Mouse (Mus musculus) right cerebral cortex, adult 2 months (tissue): ENCODE measurements around the gene Bphl.
A peak's percentile ranks its signal among the peaks of the same experiment; 100 is the strongest.

ENCODE experiments used
- DNase-seq, 2 experiments: peaks; one replicate each; pipeline ENCODE4 v3.0.0; 2021 to 2022; ENCODE audit warnings: low spot score in 2 of 2

Bphl gene

GRCm38 (mm10) chr13:34037172-34038055 lies at the start of gene Bphl:
TSS of gene Bphl (plus strand) at chr13:34037597.
- peak; percentile 92 to 96 for DNase-seq

DNA sequence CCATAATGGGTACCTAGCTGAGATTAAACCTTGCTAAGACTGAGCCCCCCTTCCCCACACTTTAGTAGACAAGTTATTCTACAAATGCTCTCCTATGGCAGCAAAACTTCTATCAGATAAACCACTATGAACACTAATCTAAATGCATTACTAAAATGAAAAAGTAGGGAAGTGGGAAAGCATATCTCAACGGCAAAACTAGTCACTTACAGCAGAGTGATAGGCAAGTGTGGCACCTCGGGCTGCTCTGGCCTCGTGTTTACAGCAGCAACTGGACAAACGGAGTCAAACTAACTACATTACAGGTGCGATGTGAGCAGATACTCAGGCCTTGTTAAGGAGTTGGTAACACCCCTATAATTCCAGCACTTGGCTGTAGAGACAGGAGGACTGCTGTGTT lies 47.8 kb upstream of the Bphl start:
- no peak for DNase-seq

- DNase-seq, result peak; percentile 77 to 81
Measured at GRCm38 (mm10) chr13:33995197-33995596, 42.2 kb upstream of the Bphl start.

GRCm38 (mm10) chr13:34002058-34003006 lies 35.1 kb upstream of the Bphl start, which contains the start of the genes Ripk1 and Serpinb6a:
TSS of gene Ripk1 (plus strand) at chr13:34002363.
TSS of gene Serpinb6a (minus strand) at chr13:34002794.
- DNase-seq, result peak; percentile 87 to 90

GRCm38 (mm10) chr13:34003058-34003457 lies 34.3 kb upstream of the Bphl start:
- peak in 1 of 2 experiments; percentile 15 for DNase-seq

DNA sequence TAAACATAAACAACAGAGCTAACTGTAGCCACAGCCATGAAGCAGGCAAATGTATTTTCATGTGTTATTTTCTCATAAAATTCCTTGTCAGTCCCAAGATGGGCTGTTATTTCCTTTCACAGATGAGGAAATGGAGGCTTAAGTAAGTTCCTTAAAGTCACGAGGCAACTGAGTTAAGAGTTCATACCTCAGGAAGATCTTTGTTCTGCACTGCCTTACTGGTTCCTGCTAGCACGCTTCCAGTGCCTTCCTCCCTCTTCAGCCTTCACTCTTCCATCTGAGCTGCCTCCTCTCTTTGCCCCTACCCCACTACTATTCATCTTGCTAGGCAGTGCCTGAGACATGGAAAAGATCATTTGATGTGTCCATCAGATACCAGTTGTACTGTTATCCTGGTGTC lies 30.2 kb upstream of the Bphl start:
- DNase-seq, result no peak

- DNase-seq, result no peak
Measured at GRCm38 (mm10) chr13:34016927-34017569, 20.3 kb upstream of the Bphl start.

- no peak for DNase-seq
Measured at GRCm38 (mm10) chr13:34018521-34018920, 18.9 kb upstream of the Bphl start.

DNA sequence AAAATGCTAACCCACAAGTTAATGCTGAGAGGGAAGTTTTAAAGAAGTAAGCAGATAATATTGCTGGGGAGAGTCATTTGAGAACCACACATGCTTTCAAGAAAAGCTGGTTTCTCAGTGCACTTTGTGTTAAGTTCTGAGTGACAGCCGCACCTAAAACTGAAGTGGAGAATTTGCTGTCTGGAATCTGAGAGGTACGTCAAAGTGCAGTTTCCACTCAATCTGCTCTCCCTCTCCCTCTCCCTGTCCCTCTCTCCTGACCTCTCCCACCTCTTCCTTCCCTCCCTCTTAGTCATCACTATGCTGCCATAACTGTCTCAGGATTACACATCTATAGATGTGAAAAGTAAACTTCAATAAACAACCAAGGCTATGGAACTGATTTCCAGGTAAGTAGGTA lies 15.4 kb upstream of the Bphl start:
- DNase-seq, result no peak

DNA sequence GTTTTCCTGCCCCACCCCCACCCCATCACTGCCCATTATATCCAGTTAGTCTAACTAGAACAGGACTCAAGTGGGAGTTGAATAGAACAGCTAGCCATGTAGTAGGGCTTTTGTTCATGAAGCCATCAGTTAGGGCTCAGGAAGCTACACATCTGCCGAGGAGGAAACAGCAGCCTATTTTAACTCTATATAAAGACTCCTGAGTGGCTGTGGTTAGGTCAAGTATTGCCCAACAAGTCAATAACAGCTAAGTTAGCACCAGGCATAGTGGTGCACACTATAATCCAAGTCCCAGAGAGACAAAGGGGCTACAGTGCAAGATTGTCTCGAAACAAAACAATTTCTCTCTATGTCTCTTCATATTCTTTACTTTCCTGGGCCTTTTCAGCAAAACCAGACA lies 5.4 kb upstream of the Bphl start:
- DNase-seq, result no peak

DNA sequence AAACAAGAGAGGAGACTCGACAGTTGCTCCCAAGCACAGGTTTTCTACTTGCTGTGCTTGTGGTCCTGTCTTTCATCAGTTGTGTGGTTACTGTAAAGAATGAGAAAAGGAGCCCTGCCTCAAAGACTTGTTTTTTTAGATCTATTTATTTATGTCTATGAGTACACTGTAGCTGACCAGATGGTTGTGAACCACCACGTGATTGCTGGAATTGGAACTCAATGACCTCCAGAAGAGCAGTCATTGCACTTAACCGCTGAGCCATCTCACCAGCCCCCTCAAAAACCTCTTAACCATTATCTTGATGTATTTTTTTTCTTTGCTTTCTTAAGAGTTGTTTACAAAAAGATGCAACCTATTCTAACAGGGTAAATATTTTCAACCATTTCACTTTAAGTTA lies 2.0 kb upstream of the Bphl start:
- no peak for DNase-seq

DNA sequence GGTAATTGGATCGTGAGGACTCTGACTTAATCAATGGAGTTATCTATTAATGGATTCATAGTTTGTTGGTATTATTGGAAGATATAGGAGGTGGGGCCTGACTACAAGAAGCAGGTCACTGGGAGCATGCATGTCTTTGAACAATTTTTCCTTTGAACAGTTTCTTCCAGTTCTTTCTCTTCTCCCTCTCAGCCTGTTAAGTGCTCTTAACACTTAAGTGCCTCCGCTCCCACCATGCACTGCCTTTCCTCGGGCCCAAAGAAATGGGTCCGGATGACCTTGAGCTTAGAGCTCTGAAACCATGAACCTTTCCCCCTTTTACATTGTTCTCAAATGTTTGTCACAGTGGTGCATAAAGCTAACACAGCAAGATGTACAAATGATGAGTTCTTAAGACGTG lies 671 bp upstream of the Bphl start:
- DNase-seq, result no peak

GRCm38 (mm10) chr13:34038056-34038432 lies 647 bp downstream of the Bphl start:
- DNase-seq, result no peak

GRCm38 (mm10) chr13:34038901-34039341 lies 1.5 kb downstream of the Bphl start:
- no peak for DNase-seq

- no peak for DNase-seq
Measured at GRCm38 (mm10) chr13:34040091-34040490, 2.7 kb downstream of the Bphl start.

- DNase-seq, result no peak
Measured at GRCm38 (mm10) chr13:34043716-34044393, 6.5 kb downstream of the Bphl start.

- no peak for DNase-seq
Measured at GRCm38 (mm10) chr13:34045511-34046249, 8.3 kb downstream of the Bphl start.

DNA sequence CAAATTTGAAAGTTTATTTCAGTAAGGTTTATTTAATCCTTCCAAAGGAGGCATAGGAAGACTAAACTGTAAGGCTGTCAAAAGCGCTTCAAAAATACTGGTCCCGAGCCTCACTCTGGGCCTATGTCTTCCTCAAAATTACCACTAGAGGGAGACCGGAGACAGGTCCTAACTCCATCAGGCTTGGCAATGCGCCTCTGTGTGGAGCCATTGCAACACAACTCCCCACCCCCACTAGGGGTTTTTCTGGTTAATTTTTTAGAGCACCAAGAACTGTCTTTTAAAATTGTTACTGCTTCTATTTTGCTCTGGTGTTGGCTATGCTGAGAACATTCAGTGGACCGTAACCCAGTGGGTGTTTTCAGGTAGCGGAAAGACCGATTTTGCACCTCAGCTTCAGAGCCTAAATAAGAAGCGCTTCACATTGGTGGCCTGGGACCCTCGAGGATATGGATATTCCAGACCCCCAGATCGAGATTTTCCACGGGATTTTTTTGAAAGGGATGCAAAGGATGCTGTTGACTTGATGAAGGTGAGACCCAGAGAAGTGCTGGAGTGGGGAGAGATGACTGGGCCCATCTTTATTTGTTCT lies 9.1 kb downstream of the Bphl start:
- DNase-seq, result peak; percentile 81 to 82

DNA sequence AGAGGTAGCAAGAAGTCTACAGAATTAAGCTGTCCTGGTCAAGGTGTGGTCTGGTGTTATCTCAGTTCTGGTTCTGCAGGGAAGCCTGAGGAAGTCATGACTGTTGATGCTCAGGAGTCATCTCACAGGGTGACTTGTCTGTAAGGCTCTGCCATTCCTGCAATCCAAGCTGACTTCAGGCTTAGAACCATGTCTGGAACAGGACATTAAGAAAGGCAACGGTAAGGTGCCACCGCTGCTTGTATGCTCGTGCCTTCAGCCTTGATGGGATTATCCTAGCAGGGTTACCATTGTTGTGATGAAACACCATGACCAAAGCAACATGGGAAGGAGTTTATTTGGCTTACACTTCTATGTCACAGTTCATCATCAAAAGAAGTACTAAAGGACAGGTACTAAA lies 10.1 kb downstream of the Bphl start:
- DNase-seq, result no peak

DNA sequence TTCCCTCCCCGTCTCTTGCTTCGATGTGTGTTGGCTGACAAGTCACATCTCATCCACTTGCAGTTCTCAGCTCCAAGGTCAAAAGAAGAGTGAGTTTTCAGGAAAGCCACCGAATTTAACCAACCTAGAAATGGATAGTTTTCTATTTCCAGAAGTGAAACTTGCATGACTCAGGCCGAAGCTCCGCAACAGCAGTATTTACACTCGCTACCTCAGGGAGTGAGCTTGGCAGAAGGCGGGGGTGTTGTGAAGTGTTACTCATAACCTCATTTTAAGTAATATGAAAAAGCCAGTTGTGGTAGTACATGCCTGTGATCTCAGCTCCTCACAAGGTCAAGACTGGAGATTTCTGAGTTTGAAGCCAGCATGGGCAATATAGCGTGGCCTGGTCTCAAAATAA lies 13.1 kb downstream of the Bphl start:
- peak; percentile 72 to 74 for DNase-seq
